Mouse (Mus musculus) ovary, postnatal 10 days (tissue): ENCODE data around the gene Cdkn1b.

Experiments
- DNase-seq: peaks from one replicate; pipeline ENCODE4 v3.0.0; 2022; ENCODE audit warnings: low spot score

Gene Cdkn1b

DNA sequence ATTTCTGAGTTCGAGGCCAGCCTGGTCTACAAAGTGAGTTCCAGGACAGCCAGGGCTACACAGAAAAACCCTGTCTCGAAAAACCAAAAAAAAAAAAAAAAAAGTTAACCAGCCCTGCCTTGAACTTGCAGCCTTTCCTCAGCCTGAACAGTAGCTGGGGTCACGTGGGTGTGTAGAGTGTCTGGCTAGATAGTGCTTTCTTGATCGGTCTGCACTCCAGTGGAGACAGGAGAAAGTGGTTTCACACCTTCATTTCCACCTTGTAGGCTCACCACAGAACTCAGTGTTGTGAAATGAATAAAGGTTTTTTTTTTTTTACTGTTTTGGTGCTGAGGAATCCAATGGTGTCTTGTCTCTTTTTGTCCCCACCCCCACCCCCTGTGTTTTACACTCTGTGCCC, 16.8 kb upstream of the Cdkn1b start:
- DNase-seq: no peak

DNA sequence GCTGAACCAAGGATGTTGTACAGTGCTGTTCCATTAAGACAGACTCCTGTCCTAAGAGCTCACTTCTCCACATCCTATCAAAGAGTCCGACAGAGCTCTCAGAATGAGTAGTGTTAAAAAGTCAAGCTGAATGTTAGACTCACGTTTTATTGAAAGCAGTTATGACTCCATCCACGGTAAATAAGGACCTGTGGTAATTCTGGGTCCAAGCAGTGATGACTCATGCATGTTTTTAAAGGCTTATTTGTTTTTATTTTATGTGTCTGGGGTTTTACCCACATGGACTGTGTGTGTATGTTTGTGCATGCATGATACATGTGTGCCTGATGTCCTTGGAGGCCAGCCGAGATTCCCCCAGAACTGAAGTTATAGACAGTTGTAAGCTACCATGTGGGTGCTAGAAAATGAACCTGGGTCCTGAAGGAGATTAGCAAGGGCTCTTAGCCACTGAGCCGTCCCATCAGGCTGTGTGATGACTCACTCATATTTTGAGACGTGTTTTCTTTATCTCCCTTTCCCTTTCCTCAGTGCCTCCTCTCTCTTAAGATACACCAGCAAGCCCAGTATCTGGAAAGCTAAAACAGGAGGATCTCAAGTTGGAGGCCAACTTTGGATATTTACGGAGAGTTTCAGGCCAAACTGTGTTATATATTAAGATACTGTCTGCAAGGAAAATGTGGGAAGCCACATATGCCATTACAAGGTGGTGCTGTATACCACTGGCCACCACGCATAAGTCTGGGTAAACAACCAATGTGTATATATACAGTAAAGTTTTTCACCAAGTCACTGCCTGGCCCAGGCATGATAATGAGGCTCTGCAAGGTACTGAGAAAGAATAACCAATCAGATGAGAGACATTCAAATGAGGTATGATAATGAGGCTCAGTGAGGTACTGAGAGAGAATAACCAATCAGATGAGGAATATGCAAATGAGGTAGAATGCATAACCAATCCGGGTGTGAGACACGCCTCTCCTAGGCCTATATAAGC, 16.0 kb upstream of the Cdkn1b start:
- no peak for DNase-seq

DNA sequence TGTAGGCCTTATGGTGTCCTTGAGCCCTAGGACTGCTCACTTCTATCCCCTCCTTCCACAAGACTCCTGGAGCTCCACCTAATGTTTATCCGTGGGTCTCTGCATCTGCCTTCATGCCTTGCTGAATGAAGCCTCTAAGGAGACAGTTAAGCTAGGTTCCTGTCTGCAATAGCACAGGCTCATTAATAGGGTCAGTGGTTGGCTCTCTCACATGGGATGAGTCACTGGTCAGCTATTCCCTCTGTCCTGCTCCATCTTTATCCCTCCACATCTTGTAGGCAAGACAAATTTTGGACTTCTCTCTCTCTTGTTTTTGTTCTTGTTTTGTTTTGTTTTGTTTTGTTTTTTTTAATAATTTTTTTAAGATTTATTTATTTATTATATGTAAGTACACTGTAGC, 14.4 kb upstream of the Cdkn1b start:
- no peak for DNase-seq

DNA sequence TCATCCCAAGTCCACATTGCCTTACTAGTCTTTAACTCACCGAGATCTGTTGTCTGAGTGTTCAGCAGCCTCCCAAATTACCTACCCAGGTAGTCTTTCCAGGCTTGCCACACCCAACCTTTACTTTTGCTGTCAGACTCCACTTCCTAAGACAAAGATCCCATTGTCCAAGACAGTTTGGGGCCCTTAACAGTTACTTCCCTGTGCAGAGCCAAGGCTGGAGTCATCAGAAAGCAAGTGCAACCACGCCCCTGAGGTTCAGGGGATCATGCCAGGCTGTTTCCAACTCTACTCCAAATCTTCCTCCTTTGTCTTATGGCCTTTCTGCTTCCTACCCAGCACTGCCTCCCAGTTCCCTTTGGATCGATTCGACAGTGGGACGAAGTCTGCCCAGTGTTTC, 5.7 kb upstream of the Cdkn1b start:
- DNase-seq: no peak

DNA sequence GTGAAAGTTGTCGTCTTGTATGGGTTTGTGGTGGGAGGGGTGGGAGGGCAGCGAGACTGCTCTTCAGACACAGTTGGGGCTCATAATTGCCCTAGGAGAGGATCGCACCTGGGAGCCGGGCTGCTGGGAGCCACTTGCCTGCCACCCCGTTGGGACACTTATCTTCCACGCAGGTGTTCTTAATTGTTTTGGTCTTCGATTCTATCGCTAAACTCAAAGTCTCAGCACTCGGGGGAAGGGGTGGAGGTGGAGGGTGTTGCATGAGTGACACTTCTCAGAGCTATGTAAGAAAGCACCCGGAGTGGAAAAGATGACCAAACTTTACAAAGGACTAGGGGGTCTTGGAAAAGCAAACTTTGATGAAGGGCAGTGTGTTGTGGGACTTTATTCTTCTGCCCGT, 3.6 kb upstream of the Cdkn1b start:
- no peak for DNase-seq

DNA sequence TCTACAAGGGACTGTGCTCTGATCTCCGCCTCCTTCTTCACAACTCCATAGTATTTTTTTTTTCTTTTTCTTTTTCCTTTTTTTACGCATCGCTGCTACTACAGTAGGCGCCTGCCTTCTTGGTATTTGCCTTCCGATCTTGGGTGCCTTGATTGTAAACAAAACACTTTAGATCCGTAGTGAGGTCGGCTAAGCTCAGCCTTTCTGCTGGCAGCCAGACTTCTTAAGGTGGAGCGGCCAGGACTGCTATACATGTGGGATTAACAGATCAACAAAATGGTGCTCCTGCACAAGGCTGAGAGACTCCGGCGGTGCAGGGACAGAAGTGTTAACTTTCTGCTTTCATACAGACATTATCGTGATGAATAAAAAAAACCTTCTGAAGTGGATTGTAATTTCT, 3.1 kb upstream of the Cdkn1b start:
- peak; percentile 28 for DNase-seq

DNA sequence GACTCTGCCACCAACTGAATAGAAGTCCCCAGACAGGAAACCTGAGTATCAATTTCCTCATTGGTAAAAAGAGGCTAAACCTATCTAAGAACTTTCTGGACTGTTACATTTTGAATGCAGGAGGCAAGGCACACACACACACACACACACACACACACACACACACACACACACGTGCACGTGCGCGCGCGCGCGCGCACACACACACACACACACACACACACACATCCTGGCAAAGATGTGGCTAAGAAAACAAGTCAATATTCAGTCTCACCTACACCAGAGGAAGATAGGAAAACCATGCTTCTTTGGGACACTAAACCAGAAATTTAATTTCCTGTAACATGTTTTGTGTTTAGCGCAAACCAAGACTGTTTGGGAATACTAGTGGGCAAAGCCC, 1.4 kb upstream of the Cdkn1b start:
- DNase-seq: no peak

DNA sequence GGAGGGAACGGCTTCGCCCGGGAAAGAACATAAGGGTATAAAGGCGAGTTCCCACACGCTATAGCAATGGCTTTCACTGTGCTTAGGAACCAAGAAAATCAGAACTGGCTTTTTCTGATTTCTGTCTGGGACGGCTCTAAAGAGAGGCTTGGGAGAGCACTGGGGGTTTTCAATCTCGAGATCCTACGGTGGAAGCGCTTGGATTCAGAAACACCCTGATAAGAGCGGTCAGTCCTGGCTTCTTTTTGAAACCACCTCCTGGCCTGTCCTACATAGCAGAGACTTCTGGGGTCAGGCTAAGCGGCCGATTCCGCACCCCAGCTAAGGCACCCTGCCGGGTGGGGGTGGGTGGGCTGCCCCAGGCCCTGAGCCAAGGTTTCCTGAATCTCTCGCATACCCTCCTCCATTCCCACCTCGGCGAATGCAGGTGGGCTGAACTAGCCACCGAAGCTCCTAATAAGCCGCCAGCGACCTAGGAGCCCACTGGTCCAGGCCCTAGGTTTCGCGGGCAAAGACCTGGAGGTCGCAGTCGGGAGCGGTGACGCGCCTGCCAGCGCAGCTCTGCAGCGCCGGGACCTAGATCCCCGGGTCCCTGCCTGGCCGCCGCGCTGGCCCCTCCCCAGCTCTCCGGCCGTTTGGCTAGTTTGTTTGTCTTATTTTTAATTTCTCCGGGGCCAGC, 551 bp upstream of the Cdkn1b start:
- DNase-seq: no peak

DNA sequence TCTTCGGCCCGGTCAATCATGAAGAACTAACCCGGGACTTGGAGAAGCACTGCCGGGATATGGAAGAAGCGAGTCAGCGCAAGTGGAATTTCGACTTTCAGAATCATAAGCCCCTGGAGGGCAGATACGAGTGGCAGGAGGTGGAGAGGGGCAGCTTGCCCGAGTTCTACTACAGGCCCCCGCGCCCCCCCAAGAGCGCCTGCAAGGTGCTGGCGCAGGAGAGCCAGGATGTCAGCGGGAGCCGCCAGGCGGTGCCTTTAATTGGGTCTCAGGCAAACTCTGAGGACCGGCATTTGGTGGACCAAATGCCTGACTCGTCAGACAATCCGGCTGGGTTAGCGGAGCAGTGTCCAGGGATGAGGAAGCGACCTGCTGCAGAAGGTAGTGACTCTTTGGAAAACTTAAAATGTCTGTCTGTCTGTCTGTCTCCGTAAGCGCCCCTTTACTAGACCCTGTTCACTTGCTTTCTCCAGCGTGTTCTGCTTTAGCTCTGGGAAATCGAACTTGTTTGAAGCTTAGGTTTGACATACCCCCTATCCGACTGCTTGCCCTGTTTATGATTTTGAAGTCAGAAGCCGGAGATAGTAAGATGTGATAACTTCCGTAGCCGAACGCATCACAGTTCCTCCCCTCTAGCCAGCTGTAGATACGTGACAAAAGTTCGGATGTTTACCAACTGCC, 953 bp downstream of the Cdkn1b start:
- DNase-seq: peak; percentile 26

DNA sequence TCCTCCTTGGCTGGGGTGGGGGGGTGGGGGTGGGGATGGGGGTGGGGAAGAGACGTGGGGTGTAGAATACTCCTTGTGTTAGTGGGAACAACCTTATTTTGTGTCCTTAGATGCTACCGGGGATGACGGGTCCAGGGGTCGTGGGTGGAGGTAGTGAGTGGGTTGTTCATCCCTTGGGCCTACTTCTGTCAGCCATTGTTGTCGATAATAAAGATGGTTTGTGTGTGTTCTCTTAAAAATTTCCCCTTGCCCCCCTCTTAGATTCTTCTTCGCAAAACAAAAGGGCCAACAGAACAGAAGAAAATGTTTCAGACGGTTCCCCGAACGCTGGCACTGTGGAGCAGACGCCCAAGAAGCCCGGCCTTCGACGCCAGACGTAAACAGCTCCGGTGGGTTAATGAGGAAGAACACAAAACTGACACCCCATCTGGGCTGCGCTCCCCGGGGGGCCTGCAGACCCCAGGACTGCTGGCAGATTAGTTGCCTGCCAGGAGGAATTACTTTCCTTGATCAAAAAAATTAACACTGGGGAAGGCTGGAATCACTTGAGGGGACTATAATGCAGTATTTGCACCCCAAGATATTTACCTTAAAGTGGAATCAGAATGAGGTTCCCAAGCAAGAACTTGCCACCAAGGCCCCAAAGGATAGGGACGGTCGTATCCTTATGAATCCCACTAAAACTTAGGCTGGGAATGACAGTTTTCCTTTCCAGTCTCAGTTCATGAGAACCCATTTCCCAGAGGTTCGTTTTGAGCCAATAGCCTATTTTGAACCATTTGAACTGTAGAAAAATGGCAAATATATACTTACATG, 1.7 kb downstream of the Cdkn1b start:
- no peak for DNase-seq

DNA sequence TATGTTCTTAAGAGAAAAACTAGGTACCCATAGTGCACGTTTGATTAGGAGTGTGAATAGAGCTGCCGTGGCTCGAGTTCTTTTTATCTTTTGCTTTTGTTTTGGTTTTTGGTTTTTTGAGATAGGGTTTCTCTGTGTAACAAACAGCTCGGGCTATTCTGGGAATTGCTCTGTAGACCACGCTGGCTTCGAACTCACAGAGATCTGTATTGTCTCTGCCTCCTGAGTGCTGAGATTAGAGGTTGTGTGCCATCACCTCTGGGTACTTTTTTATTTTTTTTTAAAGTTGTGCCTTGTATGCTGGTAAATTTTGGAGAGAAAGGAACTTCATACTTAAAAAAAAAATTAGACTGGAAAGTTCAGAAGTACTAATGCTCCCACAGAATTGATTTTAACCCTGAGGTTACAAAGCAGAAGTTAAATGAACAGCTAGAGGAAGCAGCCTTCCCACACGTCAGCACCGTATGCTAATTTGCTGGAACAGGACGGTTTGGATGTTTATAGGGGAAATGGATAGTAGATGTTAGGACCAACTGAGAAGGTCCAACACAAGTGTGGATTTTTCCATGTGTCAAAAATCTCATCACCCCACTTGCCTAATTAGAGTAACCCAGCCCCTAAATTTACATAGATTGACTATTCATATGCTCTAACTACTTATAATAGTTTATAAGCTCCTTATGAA, 2.5 kb downstream of the Cdkn1b start:
- DNase-seq: no peak

DNA sequence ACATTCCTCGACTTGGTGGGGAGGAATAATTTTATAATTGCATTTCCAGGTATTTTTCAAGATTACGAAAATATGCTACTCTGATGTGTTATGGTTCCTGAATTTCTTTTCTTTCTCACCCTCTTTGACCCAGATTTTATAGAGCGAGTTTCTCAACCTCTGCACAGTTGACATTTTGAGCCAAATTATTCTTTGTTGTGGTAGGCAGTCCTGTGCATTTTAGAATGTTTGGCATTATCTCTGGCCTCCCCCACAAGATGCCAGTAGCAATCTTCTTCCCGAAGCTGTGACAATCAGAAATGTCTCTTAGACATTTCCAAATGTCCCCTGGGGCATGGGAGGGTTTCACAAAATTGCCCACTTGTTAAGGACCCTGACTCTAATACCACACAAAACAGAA, 3.5 kb downstream of the Cdkn1b start:
- DNase-seq: no peak

DNA sequence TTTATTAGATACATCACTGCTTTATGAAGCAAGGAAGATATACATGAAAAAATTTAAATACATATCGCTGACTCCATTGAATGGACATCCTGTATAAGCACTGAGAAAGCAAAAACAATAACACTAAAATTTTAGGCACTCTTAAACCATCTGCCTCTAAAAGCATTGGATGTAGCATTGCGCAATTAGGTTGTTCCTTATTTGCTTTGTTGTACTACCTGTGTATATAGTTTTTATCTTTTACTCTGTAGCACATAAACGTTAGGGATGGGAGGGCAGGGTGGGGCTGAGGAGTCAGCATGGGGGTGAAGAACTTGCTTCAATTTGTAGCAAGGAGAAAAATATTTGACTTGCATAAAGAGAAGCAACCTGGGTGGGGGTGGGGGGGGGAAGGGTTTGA, 4.1 kb downstream of the Cdkn1b start:
- DNase-seq: no peak

DNA sequence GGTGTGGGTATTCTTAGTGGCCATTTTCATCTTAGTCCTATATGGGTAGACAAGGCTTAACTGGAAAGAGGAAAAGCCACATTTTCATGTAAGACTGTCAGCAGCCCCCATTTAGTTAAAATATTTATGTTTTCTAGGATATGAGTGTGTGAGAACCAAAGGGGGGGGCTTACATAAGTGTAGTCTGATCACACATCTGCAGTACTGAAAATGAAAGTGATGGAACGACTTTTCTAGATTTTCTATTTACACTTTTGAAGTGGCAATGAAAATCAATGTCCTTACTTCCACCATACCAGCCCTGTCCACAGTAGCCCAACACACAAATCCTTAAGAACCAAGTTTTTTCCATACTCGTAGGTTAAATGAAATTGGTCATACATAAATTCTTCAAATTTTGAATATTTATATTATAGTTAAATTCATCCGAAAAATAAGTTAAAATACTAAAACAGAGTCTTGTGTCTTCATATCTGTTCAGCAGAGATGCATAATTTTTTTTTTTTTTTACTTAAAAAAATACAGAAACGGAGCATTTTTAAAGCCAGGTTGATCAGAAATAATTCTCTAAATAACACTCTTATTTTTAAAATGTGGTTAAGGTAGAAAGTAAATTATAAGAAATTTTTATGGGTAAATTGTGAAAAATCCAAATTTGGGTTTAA, 5.6 kb downstream of the Cdkn1b start:
- no peak for DNase-seq

DNA sequence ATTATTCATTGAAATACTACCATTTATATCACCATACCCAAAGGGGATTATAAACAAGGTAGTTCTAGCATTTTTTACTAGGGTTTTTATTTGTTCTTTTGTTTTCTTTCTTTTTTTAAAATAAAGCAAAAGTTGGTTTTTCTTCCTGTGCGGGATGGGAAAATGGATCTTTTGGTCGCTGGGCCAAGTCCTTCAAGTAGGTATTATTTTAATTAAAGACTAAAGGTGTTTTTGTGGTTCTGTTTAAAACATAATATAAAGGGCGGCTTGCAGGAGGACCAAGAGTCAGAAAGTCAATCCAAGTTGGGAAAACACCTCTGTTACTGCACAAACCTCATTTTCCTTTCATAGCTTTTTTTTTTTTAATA, 6.1 kb downstream of the Cdkn1b start:
- DNase-seq: no peak

DNA sequence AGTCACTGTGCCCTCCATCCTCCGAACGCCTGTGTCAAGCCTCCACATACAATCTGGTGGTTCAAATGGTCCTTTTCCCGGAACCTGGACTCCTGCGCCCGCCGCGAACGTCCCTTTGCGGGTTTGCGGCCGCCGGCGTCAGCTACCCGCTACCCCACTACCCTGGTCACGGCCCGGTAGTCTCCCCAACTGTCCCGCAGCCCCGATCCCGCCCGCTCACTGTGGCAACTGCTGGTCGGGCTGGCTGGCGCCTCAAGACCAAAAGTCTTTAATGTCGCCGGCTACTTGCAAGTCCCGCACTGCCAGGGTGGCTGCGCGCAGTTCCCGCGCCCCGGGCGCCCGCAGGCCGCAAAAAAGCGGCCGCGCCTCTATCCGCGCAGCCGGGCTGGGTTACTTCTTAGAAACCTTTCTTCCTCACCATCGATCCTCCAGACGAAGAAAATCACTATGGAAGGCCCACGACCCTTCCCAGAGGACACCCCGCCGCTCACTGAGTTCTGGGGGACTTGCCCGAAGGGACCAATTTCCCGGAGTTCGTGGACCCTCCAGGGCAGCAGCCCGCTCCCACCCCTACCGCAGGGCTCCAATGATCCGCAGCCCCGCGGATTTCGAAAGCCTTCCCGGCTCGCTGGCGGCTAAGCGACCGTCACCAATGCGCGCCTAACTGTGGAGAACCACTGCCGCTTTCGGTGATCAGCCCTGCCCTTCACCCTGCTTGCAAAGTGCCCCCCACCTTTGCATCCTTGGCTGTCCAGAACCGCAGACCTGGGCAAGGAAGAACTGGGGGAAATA, 6.8 kb downstream of the Cdkn1b start:
- DNase-seq: peak; percentile 66

DNA sequence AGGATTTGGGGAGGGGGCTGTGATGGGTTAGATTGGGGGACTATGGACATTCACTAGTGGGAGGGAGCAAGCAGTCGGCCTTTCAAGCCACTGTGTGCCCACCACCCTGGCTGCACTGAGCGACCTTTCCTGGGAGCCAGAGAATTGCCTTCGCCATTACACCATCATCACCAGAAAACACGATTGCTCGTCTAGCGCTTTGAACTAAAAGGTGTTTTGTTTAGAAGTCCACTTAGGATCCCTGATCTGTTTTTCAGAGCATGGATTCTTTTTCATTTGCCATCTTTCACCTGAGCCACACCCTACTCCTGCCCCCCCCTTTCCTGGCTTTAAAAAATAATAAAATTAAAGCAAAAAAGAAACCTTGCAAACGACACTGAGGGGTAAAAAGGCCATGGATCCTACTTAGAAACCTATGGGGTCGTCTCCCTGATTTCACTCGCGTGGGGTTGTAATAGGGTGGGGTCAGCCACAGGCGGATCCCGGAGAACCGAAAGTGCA, 7.4 kb downstream of the Cdkn1b start:
- DNase-seq: no peak

DNA sequence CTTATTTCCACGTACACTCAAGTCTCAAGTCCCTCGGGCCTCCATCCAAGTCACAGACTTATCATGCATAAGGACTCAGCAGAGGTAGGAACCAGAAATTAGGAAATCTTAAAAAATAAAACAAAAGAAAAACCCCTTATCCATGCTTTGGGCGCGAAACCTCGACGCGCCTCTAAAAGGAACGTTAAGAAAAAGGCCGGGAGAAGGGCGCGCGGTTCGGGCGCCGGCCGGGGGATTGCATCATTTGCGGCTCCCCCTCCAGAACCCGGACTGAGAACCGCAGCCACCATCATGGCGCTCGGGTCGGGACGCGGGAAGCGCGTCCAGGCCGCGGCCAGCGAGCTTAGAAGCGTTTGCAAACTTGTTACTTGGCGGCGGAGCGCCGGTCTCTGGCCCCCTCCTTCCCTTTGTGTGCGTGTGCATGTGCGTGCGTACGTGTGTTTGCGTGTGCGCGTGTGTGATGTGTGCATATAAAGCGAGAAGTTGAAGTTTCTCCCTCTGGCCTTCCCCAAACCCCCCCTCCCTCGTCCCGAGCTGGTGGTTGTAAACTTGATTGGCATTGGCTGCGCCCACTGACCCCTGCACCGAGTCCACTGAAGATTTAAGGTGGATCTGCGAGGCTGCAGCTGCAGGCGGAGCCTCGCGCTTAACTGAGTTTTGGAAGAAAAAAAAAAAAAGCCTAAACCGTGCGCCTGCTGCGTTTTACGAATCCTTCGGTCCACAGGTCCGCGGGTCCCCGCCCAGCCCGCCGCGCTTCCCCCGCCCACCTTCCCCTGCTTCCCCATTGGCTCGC, 8.1 kb downstream of the Cdkn1b start:
- peak; percentile 69 for DNase-seq

DNA sequence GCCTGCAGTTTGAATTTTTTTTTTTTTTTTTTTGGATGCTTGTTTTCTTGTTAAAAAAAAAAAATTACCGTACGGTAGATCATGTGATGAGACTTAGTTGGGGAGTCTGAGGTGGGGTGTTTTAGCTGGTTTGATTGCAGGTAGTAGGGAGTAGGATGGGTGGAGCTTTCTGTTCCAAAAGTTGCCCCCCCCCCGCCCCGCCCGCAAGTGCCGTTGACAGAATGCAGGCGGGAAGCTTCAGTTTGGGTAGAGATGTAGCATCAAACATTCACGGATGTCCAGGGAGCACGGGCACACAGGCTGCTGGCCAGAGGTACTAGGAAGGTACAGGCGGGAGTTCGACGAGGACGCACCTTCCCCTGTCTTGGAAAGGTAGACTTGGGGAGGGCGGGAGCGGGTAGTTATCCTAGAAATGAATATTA, 8.7 kb downstream of the Cdkn1b start:
- no peak for DNase-seq
